Mouse (Mus musculus) stomach, postnatal 0 days (tissue): Measurements from ENCODE around the gene Zcchc24. TPM values are rescaled to one million over a fixed set of nuclear protein-coding genes. Genes with fewer than 3 reads are reported as not detected.

ENCODE experiments used
- ATAC-seq: fragments of 200-750 bp; cut with Nextera tagmentation; 2 replicates; pipeline ENCODE4 v1.8.0; 2017; ENCODE audit not compliant: low FRiP score, low TSS enrichment
- DNase-seq: peaks from one replicate; pipeline ENCODE4 v3.0.0-alpha.2; 2016; ENCODE audit warnings: low spot score
- H3K27ac ChIP-seq: fragments of 300-500 bp; sonication (generic); replicated peaks from 2 replicates; pipeline ENCODE4 v1.5.1; 2014; ENCODE audit warnings: mild to moderate bottlenecking, control low read depth
- H3K27me3 ChIP-seq: fragments of 300-500 bp; sonication (generic); 2 replicates; pipeline ENCODE4 v1.6.1; 2014; ENCODE audit warnings: low read length; ENCODE audit not compliant: control insufficient read depth, insufficient read depth
- H3K36me3 ChIP-seq: fragments of 300-500 bp; sonication (generic); 2 replicates; pipeline ENCODE4 v1.6.1; 2014; ENCODE audit warnings: low read length, mixed read lengths; ENCODE audit not compliant: control insufficient read depth, insufficient read depth
- H3K4me1 ChIP-seq: fragments of 300-500 bp; sonication (generic); replicated peaks from 2 replicates; pipeline ENCODE4 v1.6.1; 2014; ENCODE audit warnings: antibody characterized with exemption; ENCODE audit not compliant: control insufficient read depth, insufficient read depth
- H3K4me2 ChIP-seq: fragments of 300-500 bp; sonication (generic); replicated peaks from 2 replicates; pipeline ENCODE4 v1.6.1; 2014; ENCODE audit warnings: low read depth, mild to moderate bottlenecking, control low read depth, moderate library complexity
- H3K4me3 ChIP-seq: fragments of 300-500 bp; sonication (generic); 2 replicates; pipeline ENCODE4 v1.5.1; 2014; ENCODE audit warnings: low read depth, low read length, control low read depth
- H3K9ac ChIP-seq: fragments of 300-500 bp; sonication (generic); 2 replicates; pipeline ENCODE4 v1.6.1; 2014; ENCODE audit warnings: mild to moderate bottlenecking, low read length, control low read depth, mixed read lengths
- H3K9me3 ChIP-seq: fragments of 300-500 bp; sonication (generic); 2 replicates; pipeline ENCODE4 v1.6.1; 2016; ENCODE audit warnings: low read length; ENCODE audit not compliant: control insufficient read depth
- CTCF ChIP-seq: IDR thresholded peaks from 2 replicates; pipeline ENCODE4 v1.5.1; 2016; ENCODE audit warnings: antibody characterized with exemption, low read depth, mild to moderate bottlenecking, moderate library complexity
- EP300 ChIP-seq: optimal IDR thresholded peaks from 2 replicates; pipeline ENCODE3; 2016; ENCODE audit warnings: antibody characterized with exemption
- WGBS: fragments of 180-500 bp; shearing (Covaris S2); extraction: QIAGEN DNeasy Blood & Tissue Kit; methylation state at CpG from one replicate; pipeline ENCODE4 v1.1.7; 2014; 5-methylcytosine and 5-hydroxymethylcytosine counted together
- polyA plus RNA-seq: library from polyadenylated mRNA; unstranded; fragments of >200 nt; fragmentation: Nextera tagmentation; extraction: Ambion mirVana; gene quantifications from 2 replicates; pipeline ENCODE4 v1.2.1, GENCODE M21; 2015

Zcchc24 gene
- polyA plus RNA-seq, 1 experiment from 2014 or later, result 11.3 TPM

DNA sequence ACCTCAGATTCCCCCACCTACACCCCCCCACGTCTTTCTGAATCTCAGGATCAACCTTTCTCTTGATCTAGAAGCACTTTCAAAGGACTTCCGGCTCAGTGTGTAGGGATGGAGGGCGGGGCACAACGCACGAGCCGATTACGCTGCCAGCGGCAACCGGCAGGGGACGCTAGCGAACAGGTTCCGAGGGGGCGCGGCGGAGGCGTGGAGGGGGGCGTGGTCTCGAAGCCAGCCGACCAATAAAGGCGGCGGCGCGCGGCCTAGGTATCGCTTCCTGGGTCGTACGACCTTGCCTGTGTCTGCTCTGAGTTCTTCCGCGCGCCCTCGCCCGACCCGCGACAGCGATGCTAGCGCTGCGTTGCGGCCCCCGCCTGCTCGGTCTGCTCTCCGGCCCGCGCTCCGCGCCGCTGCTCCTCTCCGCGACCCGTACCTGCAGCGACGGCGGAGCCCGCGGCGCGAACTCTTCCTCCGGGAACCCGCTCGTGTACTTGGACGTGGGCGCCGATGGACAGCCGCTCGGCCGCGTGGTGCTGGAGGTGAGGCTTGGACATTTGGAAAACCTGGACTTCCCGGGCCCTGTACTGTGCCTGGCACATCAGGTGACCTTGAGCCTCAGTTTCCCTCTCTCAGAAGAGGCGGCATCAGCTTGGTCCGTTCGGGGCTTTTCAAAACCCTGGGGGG is 74.8 kb downstream of the Zcchc24 start, which contains the start of gene Ppif:
Ppif (plus strand) TSS at position 267 of the 681 bp plus-strand sequence.
- H3K4me3 ChIP-seq, result peak within 1 kb of the TSS; percentile 77
- H3K9ac ChIP-seq, result peak within 1 kb of the TSS; percentile 82
- peak; percentile 91 for ATAC-seq
- H3K36me3 ChIP-seq, result peaks cover 11% of the 10 kb centered on the region
- H3K4me2 ChIP-seq, result peak within 1 kb of the TSS; percentile 98
- no peaks in the 10 kb centered on the region for H3K4me1 ChIP-seq
- DNase-seq, result peak; percentile 97
- no peaks in the 10 kb centered on the region for H3K9me3 ChIP-seq
- under 1% methylated on average over 70 of the region's 70 CpGs for WGBS
- H3K27ac ChIP-seq, result peak within 1 kb of the TSS; percentile 80
- TF ChIP-seq EP300 (no peak), CTCF (peak; percentile 100)
- H3K27me3 ChIP-seq, result no peaks in the 10 kb centered on the region

DNA sequence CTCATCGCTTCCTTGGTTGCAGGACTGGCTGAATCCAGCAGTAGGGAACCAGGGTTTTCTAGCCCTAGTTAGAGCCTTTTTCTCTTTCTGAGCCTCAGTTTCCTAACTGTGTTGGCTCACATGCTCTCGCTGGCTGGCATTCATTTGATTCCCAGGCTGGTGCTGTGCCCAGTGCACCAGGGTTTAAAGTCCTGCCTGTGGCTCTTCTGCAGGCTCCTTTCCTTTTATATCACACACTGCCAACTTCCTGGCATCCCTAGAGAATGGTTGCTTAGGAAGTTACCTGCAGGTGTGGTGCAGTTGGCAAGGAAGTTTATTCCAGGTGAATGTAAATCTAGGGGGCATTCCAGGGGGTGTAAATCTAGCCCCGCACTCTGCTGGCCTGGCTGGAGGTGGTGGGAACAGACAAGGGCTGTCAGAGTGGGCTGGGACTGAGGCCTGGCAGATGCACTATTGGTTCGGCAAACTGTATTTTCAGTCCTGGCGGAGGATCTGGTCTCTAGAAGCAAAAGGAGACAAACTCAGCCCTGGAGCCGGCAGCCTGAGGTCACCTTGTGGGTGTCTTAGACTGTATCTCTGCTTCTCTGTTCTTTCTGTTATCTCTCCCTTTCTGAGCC is 75.5 kb downstream of the Zcchc24 start:
- Histone ChIP-seq H3K4me1 (no peaks in the 10 kb centered on the region; the same call in 1 of the 2 replicates), H3K4me2 (peak overlapping the region; percentile 98), H3K9ac (no peak overlapping the region), H3K27ac (no peak overlapping the region; the same call in none of the 2 replicates), H3K9me3 (no peaks in the 10 kb centered on the region), H3K36me3 (peaks cover 5% of the 10 kb centered on the region), H3K27me3 (no peaks in the 10 kb centered on the region), H3K4me3 (peak overlapping the region; percentile 77; the same call in 1 of the 2 replicates)
- ATAC-seq (no peak), DNase-seq (no peak)
- no peak for TF ChIP-seq EP300
- no peak for TF ChIP-seq CTCF
- 47% methylated on average over 6 of the region's 6 CpGs for WGBS

DNA sequence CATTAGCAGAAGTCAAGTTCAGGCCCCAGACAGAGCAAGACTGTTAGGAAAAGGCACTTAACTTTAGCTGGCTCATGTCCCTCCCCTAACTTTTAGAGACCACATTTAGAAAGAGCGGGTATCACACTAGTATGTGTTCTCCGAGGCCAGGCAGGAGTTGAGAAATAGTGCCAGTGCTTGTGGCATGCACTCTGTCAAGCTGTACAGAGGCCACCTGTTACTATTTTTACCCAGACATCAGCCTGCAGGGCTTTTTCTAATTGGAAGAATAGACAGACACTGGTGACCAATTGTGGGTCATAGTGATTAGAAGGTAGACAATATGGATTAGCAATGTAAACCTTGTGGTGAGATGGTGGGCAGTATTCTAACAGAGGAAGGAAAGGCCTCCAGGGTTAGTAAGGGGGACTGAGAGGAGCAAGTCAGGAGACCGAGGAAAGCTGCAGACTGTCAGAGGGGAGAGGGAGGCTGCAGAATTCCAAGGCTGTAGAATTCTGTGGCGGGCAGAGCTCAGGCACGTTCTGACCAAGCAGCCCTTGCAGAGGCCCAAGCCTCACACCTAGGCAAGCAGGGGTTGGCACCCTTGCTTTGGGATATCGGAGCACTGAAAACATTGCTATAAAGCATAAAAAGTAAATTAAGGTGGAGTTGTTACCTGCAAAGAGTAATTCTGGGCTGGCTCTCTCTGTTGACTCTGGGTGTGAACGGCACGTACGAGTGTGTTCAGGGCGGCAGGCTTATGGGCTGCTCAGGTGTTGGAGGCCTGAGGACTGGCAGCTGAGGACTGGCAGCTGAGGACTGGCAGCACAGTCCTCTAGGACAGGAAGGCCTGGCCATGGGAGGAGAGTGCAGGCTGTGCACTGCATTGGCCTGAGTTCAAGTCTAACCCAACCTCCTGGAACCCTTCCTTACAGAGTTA is 81.6 kb downstream of the Zcchc24 start:
- Histone ChIP-seq H3K4me2 (no peak overlapping the region), H3K9ac (no peak overlapping the region), H3K9me3 (no peaks in the 10 kb centered on the region), H3K4me1 (peaks cover 7% of the 10 kb centered on the region), H3K27ac (peak overlapping the region; percentile 86), H3K36me3 (no peaks in the 10 kb centered on the region), H3K4me3 (no peak overlapping the region), H3K27me3 (no peaks in the 10 kb centered on the region)
- peak; percentile 86 for ATAC-seq
- peak; percentile 79 for DNase-seq
- 45% methylated on average over 10 of the region's 10 CpGs for WGBS
- no peak for TF ChIP-seq EP300
- no peak for TF ChIP-seq CTCF

DNA sequence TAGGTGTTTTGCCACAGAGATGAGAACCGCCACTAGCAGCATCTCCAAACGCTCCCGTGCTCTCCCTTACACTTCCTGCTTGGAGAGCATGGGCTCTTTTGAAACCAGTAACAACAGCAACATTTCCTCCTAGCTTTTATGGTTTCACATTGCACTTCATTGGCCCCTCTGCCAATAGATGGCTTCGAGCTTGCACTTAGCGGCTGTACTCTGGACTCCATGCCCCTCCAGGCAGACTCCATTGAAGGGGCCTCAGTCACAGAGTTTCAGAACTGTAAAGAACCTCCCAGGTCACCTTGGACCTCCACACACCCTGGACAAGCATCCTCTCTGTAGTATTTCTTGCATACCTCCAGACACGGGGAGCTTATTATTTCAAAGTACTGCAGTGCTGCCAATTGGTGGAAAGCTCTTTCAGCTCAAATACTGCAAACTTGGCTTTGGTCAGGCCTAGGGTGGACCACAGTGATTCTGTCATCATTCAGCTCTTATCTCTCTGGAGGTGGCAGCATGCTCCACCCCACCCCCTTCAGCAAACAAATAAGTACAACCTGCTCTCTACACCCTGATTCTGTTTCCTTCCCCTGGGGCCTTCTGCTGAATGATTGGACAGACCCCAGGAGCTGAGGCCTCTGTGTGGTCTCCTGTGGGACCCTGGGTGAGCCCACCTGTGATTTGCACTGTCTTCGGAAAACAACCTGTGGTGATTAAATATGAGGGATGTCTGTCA is 82.5 kb downstream of the Zcchc24 start:
- H3K36me3 ChIP-seq, result no peaks in the 10 kb centered on the region
- H3K9me3 ChIP-seq, result no peaks in the 10 kb centered on the region
- peaks cover 7% of the 10 kb centered on the region for H3K4me1 ChIP-seq
- no peaks in the 10 kb centered on the region for H3K27me3 ChIP-seq
- TF ChIP-seq EP300 (no peak), CTCF (no peak)
- peak; percentile 58 for DNase-seq
- no peak overlapping the region for H3K9ac ChIP-seq
- H3K4me3 ChIP-seq, result no peak overlapping the region
- peak; percentile 78 for ATAC-seq
- H3K27ac ChIP-seq, result peak overlapping the region; percentile 86
- 51% methylated on average over 7 of the region's 7 CpGs for WGBS
- no peak overlapping the region for H3K4me2 ChIP-seq

DNA sequence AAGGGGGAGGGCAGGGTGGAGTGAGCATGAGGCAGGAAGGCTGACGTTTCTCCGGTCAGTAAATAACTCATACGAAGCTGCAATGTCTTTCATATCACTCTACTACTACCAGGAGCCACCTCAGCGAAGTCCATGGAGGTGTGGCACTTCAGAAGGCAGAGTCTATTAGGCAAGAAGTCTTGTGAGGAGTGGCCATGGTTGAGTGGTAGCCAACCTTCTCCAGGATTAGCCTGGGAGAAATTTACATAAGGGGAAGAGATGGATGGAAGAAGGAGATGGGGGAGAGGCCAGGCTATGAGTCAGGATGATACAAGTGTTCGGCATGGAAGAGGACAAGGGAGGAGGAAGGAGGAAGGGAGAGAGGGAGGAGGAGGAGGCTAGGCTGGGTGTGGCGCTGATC is 86.8 kb downstream of the Zcchc24 start:
- Histone ChIP-seq H3K4me2 (no peak overlapping the region), H3K9me3 (no peaks in the 10 kb centered on the region), H3K4me3 (no peak overlapping the region), H3K27ac (no peak overlapping the region), H3K36me3 (no peaks in the 10 kb centered on the region), H3K27me3 (no peaks in the 10 kb centered on the region), H3K9ac (no peak overlapping the region), H3K4me1 (peaks cover 7% of the 10 kb centered on the region; the same call in 1 of the 2 replicates)
- WGBS, result 42% methylated on average over 6 of the region's 6 CpGs
- DNase-seq (peak; percentile 45), ATAC-seq (peak; percentile 84)
- TF ChIP-seq EP300, result no peak
- no peak for TF ChIP-seq CTCF
